Mouse (Mus musculus) gastrocnemius, adult 2 months (tissue): ENCODE data around the gene Mocs2. TPM values are rescaled to one million over a fixed set of nuclear protein-coding genes. Genes with fewer than 3 reads are reported as not detected.
A peak's percentile ranks its signal among the peaks of the same experiment; 100 is the strongest.

Experiments used
- DNase-seq: peaks from one replicate; pipeline ENCODE4 v3.0.0; 2022
- H3K27ac ChIP-seq: fragments of 200-600 bp; 2 replicates; pipeline ENCODE4 v1.8.1; 2022; ENCODE audit warnings: mild to moderate bottlenecking
- H3K4me3 ChIP-seq: fragments of 200-600 bp; 2 replicates; pipeline ENCODE4 v1.8.1; 2022; ENCODE audit warnings: mild to moderate bottlenecking, moderate library complexity
- CTCF ChIP-seq: fragments of 200-600 bp; IDR thresholded peaks from 2 replicates; pipeline ENCODE4 v1.8.1; 2022; ENCODE audit warnings: antibody characterized with exemption, mild to moderate bottlenecking, moderate library complexity
- intact Hi-C: fragments of 180-260 bp; cut with DNase I; formaldehyde crosslinking; loops from one replicate; pipeline ENCODE4 v1.15.1; 2025
- long read RNA-seq, 2 experiments: library from polyadenylated mRNA; stranded (forward); transcript quantifications; one replicate each; pipeline ENCODE4 v2.0.0; 2021
- total RNA-seq, 2 experiments: library from RNA; stranded (reverse); gene quantifications; 2 replicates each; pipeline ENCODE4 v1.2.3; 2021

Mocs2 gene
- total RNA-seq: 10 to 100 TPM; 45.7 to 51.6 TPM
- long read RNA-seq, experiment 1, transcript Mocs2-207 (7 exons, 1,193 nt): major isoform, 24 of 43 reads
- long read RNA-seq, experiment 1, partial matches to known transcripts: 0 of 43 reads
- long read RNA-seq, experiment 1, other reads (novel, unspliced or antisense): 16 of 43 reads
- long read RNA-seq, experiment 2, transcript Mocs2-208 (6 exons, 1,855 nt): minor isoform, 5 of 45 reads
- long read RNA-seq, experiment 2, transcript Mocs2-207 (7 exons, 1,193 nt): major isoform, 23 of 45 reads
- long read RNA-seq, experiment 2, partial matches to known transcripts: 2 of 45 reads
- long read RNA-seq, experiment 2, other reads (novel, unspliced or antisense): 13 of 45 reads

- no peak for TF ChIP-seq CTCF
- H3K27ac ChIP-seq: peak within 1 kb of the TSS; percentile 94
- intact Hi-C loops: loop anchor here (10.0 kb wide), 1 partner anchor 267 kb away; no protein-coding TSS in a partner anchor
- peak within 1 kb of the TSS; percentile 93 for H3K4me3 ChIP-seq
- DNase-seq: peak; percentile 97
Measured at GRCm38 (mm10) chr13:114817751-114818360, at the start of gene Mocs2. Gene Mocs2 (plus strand): TSS chr13:114818236.

GRCm38 (mm10) chr13:114791511-114791910, 26.5 kb upstream of the Mocs2 start:
- peak; percentile 61 for TF ChIP-seq CTCF
- DNase-seq: no peak
- intact Hi-C loops: loop anchor here (10.0 kb wide), 1 partner anchor 717 kb away; no protein-coding TSS in a partner anchor
- H3K4me3 ChIP-seq: no peak overlapping the region
- H3K27ac ChIP-seq: no peak overlapping the region

- peak; percentile 45 for DNase-seq
- TF ChIP-seq CTCF: peak; percentile 81
- Histone ChIP-seq H3K27ac (no peak overlapping the region), H3K4me3 (no peak overlapping the region)
- intact Hi-C loops: loop anchor here (1.0 to 10.0 kb wide), 2 partner anchors 719 to 916 kb away; no protein-coding TSS in a partner anchor
Measured at GRCm38 (mm10) chr13:114793250-114794030, 24.6 kb upstream of the Mocs2 start.

- no peak for TF ChIP-seq CTCF
- no peak for DNase-seq
- Histone ChIP-seq H3K27ac (no peak overlapping the region), H3K4me3 (no peak overlapping the region)
- intact Hi-C loops: no loop called here
Measured at GRCm38 (mm10) chr13:114801857-114802256, 16.2 kb upstream of the Mocs2 start.

GRCm38 (mm10) chr13:114802971-114803370, 15.1 kb upstream of the Mocs2 start:
- Histone ChIP-seq H3K27ac (no peak overlapping the region), H3K4me3 (no peak overlapping the region)
- no peak for DNase-seq
- no peak for TF ChIP-seq CTCF
- intact Hi-C loops: no loop called here

GRCm38 (mm10) chr13:114809624-114810210, 8.3 kb upstream of the Mocs2 start:
- DNase-seq: no peak
- no peak overlapping the region for H3K4me3 ChIP-seq
- H3K27ac ChIP-seq: no peak overlapping the region
- TF ChIP-seq CTCF: no peak
- intact Hi-C loops: loop anchor here (10.0 kb wide), 1 partner anchor 275 kb away; no protein-coding TSS in a partner anchor

GRCm38 (mm10) chr13:114818513-114818912, 477 bp downstream of the Mocs2 start:
- H3K4me3 ChIP-seq: peak overlapping the region; percentile 93
- no peak for TF ChIP-seq CTCF
- DNase-seq: peak; percentile 49
- intact Hi-C loops: loop anchor here (10.0 kb wide), 1 partner anchor 266 kb away; no protein-coding TSS in a partner anchor
- peak overlapping the region; percentile 94 for H3K27ac ChIP-seq

- Histone ChIP-seq H3K27ac (no peak overlapping the region), H3K4me3 (no peak overlapping the region)
- intact Hi-C loops: no loop called here
- DNase-seq: no peak
- no peak for TF ChIP-seq CTCF
Measured at GRCm38 (mm10) chr13:114822871-114823270, 4.8 kb downstream of the Mocs2 start.

GRCm38 (mm10) chr13:114825377-114825855, 7.4 kb downstream of the Mocs2 start:
- Histone ChIP-seq H3K27ac (no peak overlapping the region), H3K4me3 (no peak overlapping the region)
- DNase-seq: no peak
- intact Hi-C loops: no loop called here
- TF ChIP-seq CTCF: no peak

- peak; percentile 74 for TF ChIP-seq CTCF
- intact Hi-C loops: loop anchor here (1.0 to 10.0 kb wide), 2 partner anchors 103 to 133 kb away; partner anchors contain the start of gene Itga2
- DNase-seq: no peak
- Histone ChIP-seq H3K4me3 (no peak overlapping the region), H3K27ac (no peak overlapping the region)
Measured at GRCm38 (mm10) chr13:114831367-114831833, 13.4 kb downstream of the Mocs2 start.

- Histone ChIP-seq H3K4me3 (no peak overlapping the region), H3K27ac (peak overlapping the region; percentile 70; the same call in 1 of the 2 replicates)
- DNase-seq: no peak
- intact Hi-C loops: loop anchor here (10.0 kb wide), 1 partner anchor 102 kb away; the partner anchor contains the start of gene Itga2
- no peak for TF ChIP-seq CTCF
Measured at GRCm38 (mm10) chr13:114832761-114833160, 14.7 kb downstream of the Mocs2 start.

- intact Hi-C loops: loop anchor here (10.0 kb wide), 1 partner anchor 101 kb away; the partner anchor contains the start of gene Itga2
- no peak for DNase-seq
- TF ChIP-seq CTCF: no peak
- Histone ChIP-seq H3K27ac (peak overlapping the region; percentile 70), H3K4me3 (no peak overlapping the region)
Measured at GRCm38 (mm10) chr13:114833351-114833750, 15.3 kb downstream of the Mocs2 start.
